Mouse (Mus musculus) cortical plate, adult 2 months (tissue): Measurements from ENCODE around the gene Nfam1. TPM values are rescaled to one million over a fixed set of nuclear protein-coding genes. Genes with fewer than 3 reads are reported as not detected.
A peak's percentile ranks its signal among the peaks of the same experiment; 100 is the strongest.
"Not testable (repeated sequence)": the region's sequence is repeated elsewhere in the genome, so short reads cannot be mapped to it uniquely, and the experiment has no call there.

Source experiments
- H3K27ac ChIP-seq: fragments of 200-500 bp; 2 replicates; pipeline ENCODE4 v1.5.1; 2012; ENCODE audit warnings: low read length, control low read depth, inconsistent platforms; ENCODE audit not compliant: insufficient read depth
- H3K4me1 ChIP-seq: fragments of 200-500 bp; 2 replicates; pipeline ENCODE4 v1.6.1; 2011; ENCODE audit warnings: low read length; ENCODE audit not compliant: control insufficient read depth, insufficient read depth
- H3K4me3 ChIP-seq: fragments of 200-500 bp; 2 replicates; pipeline ENCODE4 v1.5.1; 2011; ENCODE audit warnings: mild to moderate bottlenecking, low read length, control low read depth; ENCODE audit not compliant: insufficient read depth
- CTCF ChIP-seq: fragments of 200-500 bp; IDR thresholded peaks from 2 replicates; pipeline ENCODE4 v1.5.1; 2011; ENCODE audit warnings: mild to moderate bottlenecking, control low read depth, low read length; ENCODE audit not compliant: insufficient read depth; ENCODE audit errors: extremely low read depth
- POLR2A ChIP-seq: fragments of 200-500 bp; IDR thresholded peaks from 2 replicates; pipeline ENCODE4 v1.6.1; 2011; ENCODE audit warnings: mild to moderate bottlenecking, low read length, control low read depth; ENCODE audit not compliant: insufficient read depth; ENCODE audit errors: extremely low read depth
- polyA plus RNA-seq: library from polyadenylated mRNA; depleted of rRNA; stranded (reverse); fragments of >200 nt; gene quantifications from 2 replicates; pipeline ENCODE4 v1.2.3, GENCODE M21; 2012; rRNA removed

Gene Nfam1
- polyA plus RNA-seq = 2.1 and 2.6 TPM in 2 replicates

- H3K27ac ChIP-seq = no peak within 1 kb of the TSS
- no peak for TF ChIP-seq POLR2A
- TF ChIP-seq CTCF = no peak
- peaks cover 4% of the 10 kb centered on the region; the same call in 1 of the 2 replicates for H3K4me1 ChIP-seq
- no peak within 1 kb of the TSS for H3K4me3 ChIP-seq
Measured at GRCm38 (mm10) chr15:83032981-83033541, at the start of gene Nfam1. Gene Nfam1 (minus strand): TSS chr15:83033306.

GRCm38 (mm10) chr15:83075607-83076525, 42.8 kb upstream of the Nfam1 start:
- no peak overlapping the region for H3K4me3 ChIP-seq
- no peak for TF ChIP-seq POLR2A
- no peak for TF ChIP-seq CTCF
- no peak overlapping the region for H3K27ac ChIP-seq
- no peaks in the 10 kb centered on the region for H3K4me1 ChIP-seq

GRCm38 (mm10) chr15:83074179-83074578, 41.1 kb upstream of the Nfam1 start:
- TF ChIP-seq CTCF = no peak
- H3K27ac ChIP-seq = no peak overlapping the region
- H3K4me1 ChIP-seq = no peaks in the 10 kb centered on the region
- no peak overlapping the region for H3K4me3 ChIP-seq

GRCm38 (mm10) chr15:83071752-83072151, 38.6 kb upstream of the Nfam1 start:
- no peak overlapping the region for H3K27ac ChIP-seq
- no peaks in the 10 kb centered on the region for H3K4me1 ChIP-seq
- 0 out of 2 replicates have a peak, but pooled peaks have one; percentile 9 for TF ChIP-seq CTCF
- TF ChIP-seq POLR2A = no peak
- H3K4me3 ChIP-seq = no peak overlapping the region

- Histone ChIP-seq H3K4me3 (no peak overlapping the region), H3K27ac (no peak overlapping the region), H3K4me1 (no peaks in the 10 kb centered on the region)
- no peak for TF ChIP-seq POLR2A
- TF ChIP-seq CTCF = no peak
Measured at GRCm38 (mm10) chr15:83070942-83071341, 37.8 kb upstream of the Nfam1 start.

- H3K4me1 ChIP-seq = no peaks in the 10 kb centered on the region
- H3K27ac ChIP-seq = no peak overlapping the region
- no peak overlapping the region for H3K4me3 ChIP-seq
- no peak for TF ChIP-seq POLR2A
- no peak for TF ChIP-seq CTCF
Measured at GRCm38 (mm10) chr15:83068270-83068669, 35.2 kb upstream of the Nfam1 start.

GRCm38 (mm10) chr15:83065543-83065942, 32.4 kb upstream of the Nfam1 start:
- H3K4me1 ChIP-seq = no peaks in the 10 kb centered on the region
- TF ChIP-seq CTCF (no peak), POLR2A (no peak)
- no peak overlapping the region for H3K4me3 ChIP-seq
- H3K27ac ChIP-seq = no peak overlapping the region

- H3K4me1 ChIP-seq, H3K27ac ChIP-seq, H3K4me3 ChIP-seq: not testable (repeated sequence)
Measured at GRCm38 (mm10) chr15:83062582-83062981, 29.5 kb upstream of the Nfam1 start.

- Histone ChIP-seq H3K4me3 (no peak overlapping the region), H3K4me1 (no peaks in the 10 kb centered on the region), H3K27ac (no peak overlapping the region)
- no peak for TF ChIP-seq POLR2A
- no peak for TF ChIP-seq CTCF
Measured at GRCm38 (mm10) chr15:83061689-83062088, 28.6 kb upstream of the Nfam1 start.

GRCm38 (mm10) chr15:83059233-83059660, 26.1 kb upstream of the Nfam1 start:
- Histone ChIP-seq H3K27ac (no peak overlapping the region), H3K4me1 (no peaks in the 10 kb centered on the region), H3K4me3 (no peak overlapping the region)
- TF ChIP-seq CTCF (no peak), POLR2A (no peak)
